Mouse (Mus musculus) G1E (cell line): Measurements from ENCODE around the gene Gm10073.

ENCODE experiments used
- CTCF ChIP-seq: IDR thresholded peaks from 2 replicates; pipeline ENCODE4 v1.5.1; 2012; ENCODE audit warnings: low read depth, low read length, inconsistent platforms, mixed read lengths
- GATA1 ChIP-seq: IDR thresholded peaks from 2 replicates; pipeline ENCODE4 v1.6.1; 2012; ENCODE audit warnings: borderline replicate concordance, low read length, inconsistent platforms, mixed read lengths
- GATA2 ChIP-seq: IDR thresholded peaks from 2 replicates; pipeline ENCODE4 v1.6.1; 2012; ENCODE audit warnings: low read depth, low read length, inconsistent platforms, borderline replicate concordance
- POLR2AphosphoS5 ChIP-seq: IDR thresholded peaks from 2 replicates; pipeline ENCODE4 v1.6.1; 2012; ENCODE audit warnings: low read depth, low read length, inconsistent platforms; ENCODE audit not compliant: insufficient replicate concordance
- TAL1 ChIP-seq: conservative IDR thresholded peaks from 2 replicates; pipeline ENCODE4 v1.6.1; 2012; ENCODE audit warnings: low read depth, low read length, inconsistent platforms, mixed read lengths

DNA sequence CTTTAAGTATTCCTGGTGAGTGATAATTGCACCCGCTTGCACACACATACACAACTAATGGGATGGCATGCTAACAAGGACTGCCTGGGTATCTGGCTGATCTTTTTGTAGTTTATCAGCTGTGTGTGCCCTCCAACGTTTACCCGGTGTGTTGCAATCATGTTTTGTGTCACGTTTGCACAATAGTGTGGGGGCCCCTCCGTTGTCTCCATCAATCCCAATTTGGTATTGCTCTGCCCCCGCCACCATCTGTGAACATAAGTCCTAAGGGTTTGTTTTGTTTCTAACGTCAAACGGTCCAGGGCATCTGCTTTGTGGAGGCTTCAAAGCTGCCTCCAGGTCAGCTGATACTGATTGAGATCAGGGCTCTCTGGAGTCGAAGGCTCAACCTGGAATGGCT lies 13.4 kb downstream of the Gm10073 start:
- TF ChIP-seq GATA2 (no peak), CTCF (no peak), TAL1 (no peak), POLR2AphosphoS5 (no peak), GATA1 (no peak)
